Mouse (Mus musculus) heart, postnatal 14 days (tissue): ENCODE results near the gene C2cd2. TPM values are rescaled to one million over a fixed set of nuclear protein-coding genes. Genes with fewer than 3 reads are reported as not detected.
"Not testable (repeated sequence)": the region's sequence is repeated elsewhere in the genome, so short reads cannot be mapped to it uniquely, and the experiment has no call there.

ENCODE experiments used
- DNase-seq, 2 experiments: peaks; one replicate each; pipeline ENCODE4 v3.0.0; 2021 to 2022
- intact Hi-C: fragments of 180-260 bp; cut with DNase I; formaldehyde crosslinking; loops from one replicate; pipeline ENCODE4 v1.15.1; 2025
- long read RNA-seq, 2 experiments: library from polyadenylated mRNA; stranded (forward); transcript quantifications; one replicate each; pipeline ENCODE4 v2.0.0; 2021
- total RNA-seq, 2 experiments: library from RNA; stranded (reverse); gene quantifications; 2 replicates each; pipeline ENCODE4 v1.2.3; 2021

The C2cd2 gene
- 10 to 100 TPM; 25.1 to 27.3 TPM for total RNA-seq
- long read RNA-seq, experiment 1, full-length matches to known transcripts: 28 of 44 reads
- long read RNA-seq, experiment 1, partial matches to known transcripts: 3 of 44 reads
- long read RNA-seq, experiment 1, other reads (novel, unspliced or antisense): 13 of 44 reads
- long read RNA-seq, experiment 2, full-length matches to known transcripts: 11 of 27 reads
- long read RNA-seq, experiment 2, partial matches to known transcripts: 2 of 27 reads
- long read RNA-seq, experiment 2, other reads (novel, unspliced or antisense): 14 of 27 reads

DNA sequence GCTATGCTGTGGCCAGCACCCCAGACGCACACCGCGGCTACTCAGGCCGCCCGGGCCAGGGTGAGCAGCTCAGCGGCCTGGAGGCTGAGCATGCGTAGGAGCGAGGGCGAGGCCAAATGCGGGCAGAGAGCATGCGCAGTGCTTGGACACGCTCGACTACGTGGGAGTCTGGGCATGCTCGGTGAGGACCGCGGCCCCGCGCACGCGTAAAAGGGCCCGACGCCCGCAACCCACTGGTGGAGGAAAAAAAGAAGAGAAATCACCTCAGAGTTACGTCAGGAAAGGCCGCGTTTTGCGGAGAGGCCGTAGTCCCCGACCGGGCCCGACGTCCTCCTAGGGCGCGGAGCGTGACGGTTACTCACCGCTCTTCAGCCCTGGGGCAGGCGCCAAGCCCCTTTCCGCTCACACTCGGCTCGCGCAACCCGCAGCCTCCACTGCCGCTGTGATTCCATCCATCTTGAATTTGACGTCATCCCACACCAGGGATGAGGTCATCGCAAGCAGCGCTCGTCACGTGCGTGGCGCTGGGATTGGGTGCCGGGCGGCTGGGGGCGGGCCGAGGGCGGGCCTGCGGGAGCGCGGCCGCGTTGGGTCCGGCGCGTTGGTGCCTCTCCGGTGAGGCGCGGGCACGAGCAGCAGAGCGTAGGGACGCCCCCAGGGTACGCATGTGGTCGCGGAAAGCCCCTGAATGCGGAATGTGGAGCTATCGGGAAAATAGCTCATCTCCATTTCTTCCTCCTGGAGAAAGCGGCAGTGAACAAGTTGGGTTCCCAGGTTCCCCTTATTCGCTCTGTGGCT, at the start of gene C2cd2, which contains the start of gene Zbtb21:
C2cd2 (minus strand) TSS at position 448 of the 798 bp plus-strand sequence.
Zbtb21 (minus strand) TSS at position 472 of the 798 bp plus-strand sequence.
- peak; percentile 97 to 98 for DNase-seq
- intact Hi-C loops: loop anchor here (2.0 kb wide), 2 partner anchors 34 to 112 kb away; partner anchors contain the start of genes B230307C23Rik and Prdm15

DNA sequence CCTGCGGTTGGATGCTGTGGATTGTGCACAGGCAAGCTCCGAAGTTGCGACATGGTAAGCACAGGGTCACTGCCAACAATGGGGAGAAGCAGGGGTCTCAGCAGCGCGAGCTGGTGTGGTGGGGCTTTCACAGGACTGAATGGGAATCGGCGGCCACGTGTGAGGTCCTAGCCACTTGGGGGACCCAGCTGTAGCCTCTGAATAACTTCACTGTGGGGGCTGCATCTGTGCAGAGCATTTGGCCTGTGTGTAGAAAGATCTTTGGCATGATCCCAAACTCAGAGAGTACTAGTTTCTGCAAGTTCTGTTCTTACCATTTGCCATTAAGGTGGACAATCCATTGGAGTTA, 35.0 kb upstream of the C2cd2 start:
- intact Hi-C loops: loop anchor here (2.0 to 10.0 kb wide), 3 partner anchors 35 to 193 kb away; partner anchors contain the start of genes A630089N07Rik, C2cd2 and Zbtb21
- not testable (repeated sequence) for DNase-seq

DNA sequence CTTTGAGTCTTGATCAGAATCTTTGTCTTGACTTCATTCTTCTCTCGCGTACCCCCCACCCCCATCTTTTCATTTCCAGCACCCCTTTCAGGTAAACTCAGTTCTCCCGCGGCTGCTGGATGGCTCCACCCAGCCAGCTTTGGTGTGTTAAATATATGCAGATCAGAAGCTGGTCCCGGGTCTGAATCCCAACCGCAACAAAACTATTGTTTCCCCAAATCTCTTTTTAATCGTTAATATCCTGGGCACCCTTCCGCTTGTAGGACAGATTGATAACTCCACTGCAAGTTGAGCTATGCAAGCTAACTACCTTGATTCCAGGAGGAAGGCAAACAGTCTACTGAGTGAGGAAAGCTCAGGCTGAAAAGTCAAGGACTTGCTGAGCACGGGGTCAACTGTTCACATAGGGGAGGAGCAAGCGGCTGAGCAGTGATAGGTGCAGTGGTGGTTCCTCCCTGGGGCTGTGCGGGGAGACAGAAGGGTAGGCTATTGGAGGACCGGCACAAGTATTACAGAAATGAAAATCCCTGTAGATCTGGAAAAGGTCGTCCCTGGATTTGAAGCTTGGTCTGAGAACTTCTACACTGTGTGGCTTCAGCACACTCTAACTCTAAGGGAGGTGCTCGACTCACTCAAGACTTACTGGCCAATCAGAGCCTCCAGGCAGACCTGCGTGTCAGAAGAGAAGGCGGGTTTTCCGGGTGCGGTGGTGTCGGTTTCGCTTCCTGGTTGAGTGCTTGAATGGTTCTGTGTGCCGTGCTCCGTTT, 34.4 kb upstream of the C2cd2 start, which contains the start of gene B230307C23Rik:
B230307C23Rik (plus strand) TSS at position 700 of the 767 bp plus-strand sequence.
- DNase-seq: peak; percentile 76 to 82
- intact Hi-C loops: loop anchor here (2.0 to 10.0 kb wide), 3 partner anchors 34 to 192 kb away; partner anchors contain the start of genes A630089N07Rik, C2cd2 and Zbtb21

DNA sequence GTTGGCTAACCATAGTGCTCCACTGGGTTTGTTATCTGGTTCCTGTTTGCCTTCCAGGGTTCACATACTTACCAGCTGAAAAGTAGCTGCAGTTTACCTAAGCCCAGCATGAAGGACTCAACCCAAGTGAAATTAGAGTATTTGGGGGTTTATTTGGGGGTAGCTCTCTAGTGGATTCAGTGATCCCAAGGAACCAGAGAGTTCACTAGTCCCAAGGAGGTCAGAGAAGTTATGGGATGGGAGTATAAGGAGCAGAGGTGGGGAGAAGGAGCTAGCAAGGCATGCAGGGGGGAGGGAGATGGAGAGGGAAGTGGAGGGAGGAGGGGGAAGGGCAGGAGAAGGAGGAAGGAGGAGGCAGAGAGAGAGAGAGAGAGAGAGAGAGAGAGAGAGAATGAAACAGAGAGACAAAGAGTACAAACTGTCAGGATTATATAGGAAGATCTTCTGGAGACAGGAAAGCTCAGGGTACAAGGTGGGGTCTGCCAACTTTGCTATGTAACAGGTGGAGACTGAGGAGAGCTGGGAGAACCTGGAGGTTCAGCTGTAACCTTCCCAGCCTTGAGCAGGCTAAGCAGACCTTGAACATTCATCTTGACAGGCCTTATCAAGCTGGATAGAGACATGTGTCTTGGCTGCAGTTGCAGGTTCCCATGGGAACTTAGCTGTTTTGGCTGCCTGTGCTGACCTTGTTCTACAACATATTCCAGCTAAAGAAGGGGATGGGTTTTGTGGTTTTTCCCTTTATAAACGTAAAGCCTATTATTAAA, 33.6 kb upstream of the C2cd2 start:
- DNase-seq: peak; percentile 42 to 63
- intact Hi-C loops: loop anchor here (2.0 to 10.0 kb wide), 3 partner anchors 33 to 191 kb away; partner anchors contain the start of genes A630089N07Rik, C2cd2 and Zbtb21

DNA sequence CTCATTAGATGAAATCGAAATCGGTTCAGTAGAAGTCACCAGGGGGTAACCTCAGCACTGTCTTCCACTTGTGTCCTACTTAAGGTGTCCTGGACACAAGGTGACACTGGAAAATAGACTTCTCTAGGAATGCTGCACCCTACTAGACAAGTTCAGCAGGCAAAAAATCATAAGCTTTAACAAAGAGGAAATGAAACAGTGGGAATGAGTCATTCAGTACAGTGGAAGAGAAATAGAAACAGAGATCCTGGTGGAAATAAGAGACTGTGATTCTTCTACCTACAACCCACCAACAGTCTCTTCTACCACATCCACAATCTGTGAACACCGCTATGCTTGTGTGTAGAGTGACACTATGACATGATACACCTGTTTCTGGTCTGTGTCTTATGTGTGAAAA, 30.1 kb upstream of the C2cd2 start:
- DNase-seq: not testable (repeated sequence)
- intact Hi-C loops: loop anchor here (10.0 kb wide), 1 partner anchor 188 kb away; no protein-coding TSS in a partner anchor

DNA sequence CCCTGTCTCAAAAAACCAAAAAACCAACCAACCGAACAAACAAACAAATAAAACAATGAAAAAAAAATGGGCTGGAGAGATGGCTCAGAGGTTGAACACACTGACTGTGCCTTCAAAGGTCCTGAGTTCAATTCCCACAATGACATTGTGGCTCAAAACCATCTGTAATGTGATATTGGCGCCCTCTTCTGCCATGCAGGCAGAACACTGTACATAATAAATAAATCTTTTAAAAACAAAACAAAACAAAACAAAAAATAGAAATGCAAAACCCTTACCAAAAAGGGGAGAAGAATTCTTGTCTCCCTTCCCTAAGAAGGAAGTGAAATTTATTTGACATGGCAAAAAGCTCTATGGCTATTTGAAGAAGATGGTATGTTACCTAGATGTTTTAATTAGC, 29.1 kb upstream of the C2cd2 start:
- DNase-seq: no peak
- intact Hi-C loops: loop anchor here (10.0 kb wide), 1 partner anchor 187 kb away; no protein-coding TSS in a partner anchor

DNA sequence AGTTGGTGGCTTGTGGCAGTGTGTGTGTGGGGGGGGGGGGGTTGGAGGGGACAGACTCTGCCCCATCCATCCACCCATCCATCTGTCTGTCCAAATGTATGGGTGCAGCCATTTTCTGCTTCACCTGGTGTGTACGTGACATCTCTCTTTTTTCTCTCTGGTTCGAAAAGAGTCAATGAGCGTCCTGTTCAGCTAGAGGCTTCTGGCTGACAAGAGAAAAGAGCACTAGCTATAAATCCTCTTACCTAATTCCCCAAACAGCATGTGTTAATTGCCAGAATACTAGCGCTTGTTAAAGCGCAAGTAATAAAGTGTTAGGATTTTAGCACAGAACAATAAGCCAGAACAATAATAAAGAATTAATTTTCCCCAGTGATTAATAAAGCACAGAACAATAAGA, 22.2 kb upstream of the C2cd2 start:
- intact Hi-C loops: no loop called here
- DNase-seq: no peak

DNA sequence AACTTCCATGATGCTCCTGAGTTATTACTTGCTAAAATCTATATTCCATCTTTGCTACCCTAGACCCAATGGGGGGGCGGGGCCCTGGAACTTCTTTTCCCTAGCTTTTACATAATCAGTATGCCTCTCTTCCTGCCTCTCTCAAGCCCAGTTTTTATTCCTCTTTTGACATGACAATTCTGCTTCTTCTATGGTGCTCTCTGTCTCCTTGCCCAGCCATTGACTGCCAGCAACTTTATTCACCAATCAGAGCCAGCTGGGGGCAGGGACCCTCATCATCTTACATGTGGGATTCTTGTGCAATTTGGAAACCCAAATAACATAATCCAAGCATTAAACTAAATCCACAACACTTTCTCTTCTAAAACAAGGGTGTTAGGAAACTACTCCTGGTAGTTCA, 19.0 kb upstream of the C2cd2 start:
- intact Hi-C loops: no loop called here
- no peak for DNase-seq

DNA sequence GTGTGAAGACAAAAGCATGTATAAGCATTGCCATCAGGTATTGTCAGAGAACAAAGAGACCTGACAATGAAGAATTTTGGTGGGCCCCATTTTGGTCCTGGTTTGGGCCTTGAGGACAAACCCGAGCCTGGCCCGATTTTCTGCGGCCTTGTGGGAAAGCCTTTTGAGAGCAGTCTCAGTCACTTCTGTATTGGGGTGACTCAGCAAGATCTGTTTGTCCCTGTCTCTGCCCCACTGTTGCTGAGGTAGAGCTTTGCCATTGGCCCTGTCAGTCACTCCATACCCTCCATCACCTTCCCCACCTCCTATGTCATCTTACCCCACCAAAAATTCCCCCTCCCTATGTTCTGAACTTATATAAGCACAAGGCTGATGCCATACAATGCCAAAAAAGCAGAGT, 15.3 kb upstream of the C2cd2 start:
- intact Hi-C loops: no loop called here
- no peak for DNase-seq

DNA sequence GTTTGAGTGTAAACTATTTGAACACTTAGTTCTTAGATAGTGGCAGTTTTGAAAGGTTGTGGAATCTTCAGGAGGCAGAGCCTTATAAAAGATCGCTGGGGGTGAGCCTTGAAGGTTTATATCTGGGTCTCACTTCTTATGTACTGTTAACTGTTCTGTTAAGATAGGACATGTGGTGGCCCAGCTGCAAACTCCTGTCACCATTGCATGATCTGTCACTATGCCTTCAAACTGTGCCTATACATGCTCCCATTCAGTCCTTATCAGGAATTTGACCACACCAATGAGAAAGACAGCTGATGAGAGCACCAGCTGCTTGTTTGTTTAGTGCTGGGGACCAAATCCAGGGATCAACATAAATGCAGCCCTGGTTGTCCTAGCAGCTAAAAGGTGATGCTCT, 14.9 kb upstream of the C2cd2 start:
- intact Hi-C loops: no loop called here
- DNase-seq: no peak

DNA sequence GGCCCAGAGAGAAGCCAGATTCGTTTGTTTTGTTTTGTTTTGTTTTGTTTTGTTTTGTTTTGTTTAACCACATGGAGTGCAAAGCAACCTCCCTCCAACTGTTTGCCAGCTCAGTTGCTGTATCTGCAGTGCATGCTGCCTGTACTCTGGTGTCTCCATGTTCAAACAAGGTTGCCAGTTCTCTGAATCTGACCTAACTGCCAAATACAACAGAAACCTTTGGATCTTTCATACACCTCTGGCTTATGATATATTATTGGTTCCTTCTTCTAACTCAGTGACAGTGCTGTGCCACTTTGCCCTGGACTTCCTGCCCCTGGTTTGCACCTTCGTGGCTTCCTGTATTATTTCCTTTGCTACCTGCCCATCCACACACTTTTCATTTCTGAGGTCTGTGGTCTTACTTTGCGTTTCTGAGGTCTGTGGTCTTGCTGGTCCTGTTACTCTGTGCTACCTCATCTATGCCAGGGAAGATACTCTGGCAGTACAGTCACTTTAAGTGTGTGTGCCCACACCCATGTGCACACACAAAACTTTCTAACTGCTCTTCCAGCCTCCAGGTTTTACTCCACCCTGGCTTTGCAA, 1.6 kb upstream of the C2cd2 start:
- intact Hi-C loops: loop anchor here (2.0 kb wide), 2 partner anchors 33 to 113 kb away; partner anchors contain the start of genes B230307C23Rik and Prdm15
- DNase-seq: no peak

DNA sequence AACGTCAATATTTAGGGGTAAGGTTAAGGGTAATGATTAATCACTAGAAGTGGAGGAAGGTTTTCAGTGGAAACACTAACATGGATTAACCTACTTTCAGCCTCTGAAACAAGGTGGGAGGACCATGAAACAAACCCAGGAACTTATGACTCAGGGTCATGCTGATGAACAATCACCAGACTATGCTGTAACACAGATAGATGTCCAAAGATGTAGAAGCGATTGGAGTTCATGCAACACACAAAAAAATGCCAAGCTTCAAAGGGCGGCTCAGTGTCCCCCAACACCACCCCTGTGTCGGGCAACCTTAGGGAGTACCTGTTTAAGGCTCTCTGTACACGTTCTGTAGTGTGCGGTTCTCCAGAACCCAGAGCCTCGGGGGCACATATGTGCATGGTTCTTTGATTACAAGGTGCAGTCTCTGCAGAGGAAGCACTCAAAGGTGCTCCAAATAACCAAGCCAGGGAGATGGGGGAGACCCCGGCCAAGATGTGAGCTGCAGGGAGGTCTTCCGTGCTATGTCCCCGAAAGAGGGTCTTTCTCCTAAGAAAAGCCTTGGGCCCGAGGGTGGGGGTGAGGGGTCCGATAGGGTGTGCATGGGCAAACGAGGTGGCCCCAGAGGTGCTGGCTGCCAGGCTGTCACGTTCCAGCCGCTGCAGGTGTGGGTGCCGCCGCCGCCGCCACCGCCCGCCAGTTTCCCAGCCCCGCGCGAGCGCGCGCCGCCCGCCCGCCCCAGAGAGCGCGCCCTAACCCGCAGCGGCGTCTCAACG, 832 bp downstream of the C2cd2 start:
- intact Hi-C loops: loop anchor here (2.0 kb wide), 3 partner anchors 35 to 111 kb away; partner anchors contain the start of genes B230307C23Rik and Prdm15
- no peak for DNase-seq

DNA sequence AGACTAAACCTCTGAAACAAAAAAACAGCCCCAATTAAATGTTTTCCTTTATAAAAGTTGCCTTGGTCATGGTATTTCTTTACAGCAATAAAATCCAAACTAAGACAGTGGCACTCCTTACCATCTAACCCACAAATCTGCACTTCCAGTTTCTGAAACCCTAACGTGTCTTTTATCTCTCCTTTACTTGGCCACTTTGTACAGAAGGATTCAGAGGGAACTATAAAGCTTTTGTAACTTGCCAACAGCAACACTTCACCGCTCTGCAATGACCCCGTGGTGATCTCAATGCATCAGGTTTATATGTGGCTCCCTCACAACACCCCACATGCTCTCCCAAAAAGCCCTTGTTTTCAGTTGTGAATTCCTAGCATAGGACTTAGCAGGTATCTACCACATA, 2.0 kb downstream of the C2cd2 start:
- no peak for DNase-seq
- intact Hi-C loops: loop anchor here (2.0 kb wide), 1 partner anchor 38 kb away; no protein-coding TSS in a partner anchor

DNA sequence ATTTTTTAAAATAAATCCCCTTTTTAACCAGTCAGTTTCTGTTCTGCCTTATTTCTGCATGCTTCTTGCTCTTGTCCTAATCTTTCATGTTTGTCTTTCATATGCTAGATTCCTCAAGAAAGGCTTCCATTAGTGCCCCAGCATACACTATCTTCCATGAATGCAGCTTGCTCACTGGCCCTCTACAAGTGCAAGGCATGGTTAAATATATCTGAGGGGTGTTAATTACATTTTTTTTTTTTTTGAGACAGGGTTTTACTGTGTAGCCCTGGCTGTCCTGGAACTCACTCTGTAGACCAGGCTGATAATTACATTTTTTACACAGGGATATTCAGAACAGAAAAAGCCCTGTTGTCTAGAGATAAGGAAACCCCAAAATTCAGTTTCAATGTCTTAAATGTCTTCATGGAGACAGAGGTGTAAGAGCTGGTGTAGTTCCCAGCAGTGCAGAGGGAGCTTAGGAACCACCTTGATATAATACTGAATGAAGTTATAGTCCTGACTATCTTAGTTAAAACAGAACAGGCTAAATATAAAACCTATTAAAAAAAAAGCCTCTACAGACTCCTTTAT, 3.9 kb downstream of the C2cd2 start:
- intact Hi-C loops: no loop called here
- no peak for DNase-seq

DNA sequence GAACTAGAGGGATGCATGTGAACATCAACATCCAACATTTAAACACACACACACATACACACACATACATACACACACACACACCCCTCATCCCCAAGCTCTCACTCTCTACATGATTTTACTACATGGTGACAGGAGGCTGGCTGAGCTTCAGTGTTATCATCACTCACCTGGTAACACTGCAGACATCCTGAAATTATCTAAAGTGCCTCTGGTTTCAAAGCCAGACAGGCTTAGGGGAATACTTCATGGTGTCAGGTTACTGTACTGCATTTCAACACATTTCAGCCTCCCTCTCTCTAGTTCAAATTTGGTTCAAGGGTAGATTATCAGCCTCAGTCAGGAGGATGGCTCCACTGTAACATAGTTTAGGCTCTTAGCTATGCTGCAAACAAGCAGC, 4.8 kb downstream of the C2cd2 start:
- DNase-seq: peak in 1 of 2 experiments; percentile 58
- intact Hi-C loops: no loop called here

DNA sequence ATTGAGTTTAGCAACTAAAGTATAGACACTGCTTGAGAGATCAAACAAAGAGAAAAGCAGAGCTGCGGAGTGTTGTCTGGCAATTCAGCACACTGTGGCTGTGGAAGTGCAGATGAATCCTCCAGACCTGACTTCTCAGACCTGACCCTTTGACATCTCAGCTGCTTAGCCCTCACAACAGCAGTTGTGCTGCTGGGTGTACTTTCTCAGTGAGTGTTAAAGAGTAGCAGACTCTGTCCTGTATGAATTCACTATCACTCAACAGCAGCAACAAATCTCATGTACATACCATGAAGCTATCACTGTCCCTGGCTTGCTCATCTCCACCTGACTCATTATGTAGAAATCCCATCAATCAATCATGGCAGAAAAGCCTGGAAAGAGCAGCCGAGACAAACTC, 6.4 kb downstream of the C2cd2 start:
- DNase-seq: no peak
- intact Hi-C loops: no loop called here

DNA sequence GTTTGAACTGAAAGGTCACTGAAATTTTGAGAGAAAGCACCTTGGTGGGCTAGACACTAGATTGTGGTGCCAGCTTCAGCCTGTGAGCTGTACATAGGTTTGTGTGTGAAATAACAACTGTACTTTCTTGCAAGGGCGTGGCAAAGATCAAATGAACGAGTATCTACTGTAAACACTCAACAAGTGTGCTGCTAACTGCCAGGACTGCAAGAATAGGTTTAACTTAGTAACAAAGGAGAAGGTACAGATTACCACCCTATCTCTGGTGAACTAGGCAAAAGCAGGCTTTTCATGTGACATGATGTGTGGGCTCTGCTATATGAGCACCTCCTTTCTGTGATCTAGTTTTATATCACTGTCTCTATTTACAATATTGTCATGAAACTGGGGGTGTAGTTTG, 9.1 kb downstream of the C2cd2 start:
- no peak for DNase-seq
- intact Hi-C loops: no loop called here

DNA sequence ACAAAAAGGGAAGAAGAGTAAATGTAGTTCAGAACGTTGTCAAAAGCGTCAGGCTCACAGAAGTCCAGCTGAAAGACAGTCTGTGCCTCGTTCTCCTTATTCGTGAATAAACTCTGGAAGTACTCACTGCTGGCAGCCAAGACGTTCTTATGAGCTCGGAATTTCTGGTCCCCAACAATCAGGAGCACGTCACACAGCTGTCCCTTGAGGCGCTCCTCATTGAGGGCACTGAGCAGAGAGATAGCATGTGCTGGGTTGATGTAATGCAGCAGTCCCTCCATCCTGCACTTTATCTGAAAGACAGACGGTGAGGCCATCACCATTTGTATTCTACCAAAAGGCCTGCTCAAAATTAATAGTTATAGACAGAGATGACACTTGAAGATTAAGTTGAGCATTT, 9.6 kb downstream of the C2cd2 start:
- intact Hi-C loops: no loop called here
- DNase-seq: no peak
